Mouse (Mus musculus) gastrocnemius, postnatal 10 days (tissue): ENCODE results near the gene Nek1. TPM values are rescaled to one million over a fixed set of nuclear protein-coding genes. Genes with fewer than 3 reads are reported as not detected.

ENCODE experiments used
- DNase-seq: peaks from one replicate; pipeline ENCODE4 v3.0.0; 2021; ENCODE audit warnings: mixed read lengths
- total RNA-seq, 2 experiments: library from RNA; stranded (reverse); gene quantifications; 2 replicates each; pipeline ENCODE4 v1.2.3; 2021

The Nek1 gene
- total RNA-seq, 2 experiments from 2014 or later = 5.5 to 8.9 TPM

- no peak for DNase-seq
These were observed 168.6 kb downstream of the Nek1 start for GRCm38 (mm10) chr8:61161461-61162185.

- DNase-seq = no peak
These were observed 169.2 kb downstream of the Nek1 start for GRCm38 (mm10) chr8:61162186-61162566.

GRCm38 (mm10) chr8:61171546-61171945 lies 178.6 kb downstream of the Nek1 start:
- DNase-seq = no peak

- no peak for DNase-seq
These were observed 181.0 kb downstream of the Nek1 start for GRCm38 (mm10) chr8:61173921-61174492.

- DNase-seq = no peak
These were observed 182.9 kb downstream of the Nek1 start for GRCm38 (mm10) chr8:61175876-61176275.

- DNase-seq = no peak
These were observed 184.9 kb downstream of the Nek1 start for GRCm38 (mm10) chr8:61177680-61178593.

- DNase-seq = peak; percentile 14
These were observed 185.7 kb downstream of the Nek1 start for GRCm38 (mm10) chr8:61178594-61179140.

Other genes with a start within 250 kb of the Nek1 start
- 10 to 100 TPM; 14.1 to 15.4 TPM for gene Hpf1, start 102.8 kb upstream of the Nek1 start, total RNA-seq
- gene Clcn3, start 9.9 kb upstream of the Nek1 start, total RNA-seq = 10 to 100 TPM; 17.9 to 20.8 TPM
- 1 to 10 TPM; 4.2 to 6.5 TPM for gene Sh3rf1, start 230.7 kb downstream of the Nek1 start, total RNA-seq